Mouse (Mus musculus) ES-E14 (cell line): ENCODE results near the gene Gm16440. TPM values are rescaled to one million over a fixed set of nuclear protein-coding genes. Genes with fewer than 3 reads are reported as not detected.
"Not testable (repeated sequence)": the region's sequence is repeated elsewhere in the genome, so short reads cannot be mapped to it uniquely, and the experiment has no call there.

Experiments
- DNase-seq: peaks from one replicate; pipeline ENCODE4 v3.0.0-alpha.2; 2013; ENCODE audit warnings: low read depth, low spot score
- H3K27ac ChIP-seq: 2 replicates; pipeline ENCODE4 v1.5.1; 2012; ENCODE audit warnings: low read depth, mild to moderate bottlenecking, low read length, moderate library complexity, mixed read lengths; ENCODE audit not compliant: poor library complexity, insufficient read depth, severe bottlenecking
- H3K36me3 ChIP-seq: 2 replicates; pipeline ENCODE4 v1.6.1; 2012; ENCODE audit warnings: mild to moderate bottlenecking, low read length, moderate library complexity, mixed read lengths; ENCODE audit not compliant: control insufficient read depth, poor library complexity, insufficient read depth, severe bottlenecking
- H3K4me1 ChIP-seq, 2 experiments: fragments of 150-350 bp in 1 of 2; sonication (generic) in 1 of 2; 2 replicates each; pipeline ENCODE4 v1.6.1; 2012; ENCODE audit warnings: low read length in 2 of 2, mild to moderate bottlenecking in 1 of 2, mixed read lengths in 1 of 2; ENCODE audit not compliant: control insufficient read depth in 2 of 2, insufficient read depth in 2 of 2, poor library complexity in 1 of 2
- H3K4me3 ChIP-seq, 2 experiments: fragments of 150-350 bp in 1 of 2; sonication (generic) in 1 of 2; 2 replicates each; pipeline ENCODE4 v1.5.1; 2012; ENCODE audit warnings: low read length in 2 of 2, low read depth in 1 of 2, mild to moderate bottlenecking in 1 of 2, mixed read lengths in 1 of 2; ENCODE audit not compliant: insufficient read depth in 1 of 2, poor library complexity in 1 of 2, severe bottlenecking in 1 of 2
- H3K9ac ChIP-seq: 2 replicates; pipeline ENCODE4 v1.6.1; 2012; ENCODE audit warnings: low read depth, mild to moderate bottlenecking, low read length, mixed read lengths; ENCODE audit not compliant: poor library complexity, insufficient read depth, severe bottlenecking
- H3K9me3 ChIP-seq: fragments of 150-350 bp; sonication (generic); 2 replicates; pipeline ENCODE4 v1.6.1; 2012; ENCODE audit warnings: low read depth, mild to moderate bottlenecking, low read length; ENCODE audit not compliant: control insufficient read depth, insufficient read depth
- in situ Hi-C, 2 experiments: fragments of 600-800 bp; cut with MboI; formaldehyde crosslinking; loops; one replicate each; pipeline ENCODE4 v1.15.1; 2025; ENCODE audit warnings: low sequenced_read_pairs in 2 of 2, inconsistent platforms in 1 of 2; ENCODE audit not compliant: unreplicated experiment in 2 of 2
- total RNA-seq: library from RNA; depleted of rRNA; stranded (reverse); fragments of 300-350 nt; gene quantifications from 2 replicates; pipeline ENCODE4 v1.2.3, GENCODE M21; 2012; rRNA removed

The Gm16440 gene
- not detected in 2 replicates for total RNA-seq

DNA sequence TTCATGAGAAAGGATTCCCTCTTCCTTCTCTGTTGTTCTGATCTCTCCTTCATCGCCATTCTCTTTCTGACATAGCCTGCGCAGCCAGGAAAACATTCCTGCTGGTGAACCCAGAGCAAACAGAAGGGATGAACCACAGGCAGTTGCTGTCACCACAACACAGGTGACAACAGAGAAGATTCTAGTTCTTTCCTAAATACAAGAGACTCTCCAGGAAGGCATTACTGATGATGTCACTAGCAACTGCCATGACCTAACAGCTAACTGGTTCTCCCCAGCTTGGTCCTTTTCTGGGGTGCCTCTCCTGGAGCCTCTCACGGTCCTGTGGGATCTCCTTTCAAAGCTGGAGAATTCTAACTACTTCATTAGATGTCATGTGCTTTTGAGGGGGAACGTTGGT lies at the start of gene Gm16440:
Gm16440 (minus strand) TSS at position 101 of the 400 bp plus-strand sequence.
- H3K9ac ChIP-seq, H3K27ac ChIP-seq, in situ Hi-C loops, H3K9me3 ChIP-seq, H3K4me1 ChIP-seq, H3K36me3 ChIP-seq, H3K4me3 ChIP-seq, DNase-seq: not testable (repeated sequence)

GRCm38 (mm10) chr14:6426766-6427165 lies 36.6 kb upstream of the Gm16440 start:
- H3K4me3 ChIP-seq, H3K36me3 ChIP-seq, DNase-seq, H3K4me1 ChIP-seq, H3K9me3 ChIP-seq, H3K9ac ChIP-seq, in situ Hi-C loops, H3K27ac ChIP-seq: not testable (repeated sequence)

GRCm38 (mm10) chr14:6426353-6426752 lies 36.2 kb upstream of the Gm16440 start:
- H3K9me3 ChIP-seq, H3K9ac ChIP-seq, H3K27ac ChIP-seq, H3K36me3 ChIP-seq, in situ Hi-C loops, DNase-seq, H3K4me1 ChIP-seq, H3K4me3 ChIP-seq: not testable (repeated sequence)

GRCm38 (mm10) chr14:6412382-6412781 lies 22.3 kb upstream of the Gm16440 start, which contains the start of gene Gm3591:
Gene Gm3591 (minus strand): TSS chr14:6412482.
- H3K4me3 ChIP-seq, H3K4me1 ChIP-seq, H3K36me3 ChIP-seq, in situ Hi-C loops, DNase-seq, H3K9me3 ChIP-seq, H3K27ac ChIP-seq, H3K9ac ChIP-seq: not testable (repeated sequence)

DNA sequence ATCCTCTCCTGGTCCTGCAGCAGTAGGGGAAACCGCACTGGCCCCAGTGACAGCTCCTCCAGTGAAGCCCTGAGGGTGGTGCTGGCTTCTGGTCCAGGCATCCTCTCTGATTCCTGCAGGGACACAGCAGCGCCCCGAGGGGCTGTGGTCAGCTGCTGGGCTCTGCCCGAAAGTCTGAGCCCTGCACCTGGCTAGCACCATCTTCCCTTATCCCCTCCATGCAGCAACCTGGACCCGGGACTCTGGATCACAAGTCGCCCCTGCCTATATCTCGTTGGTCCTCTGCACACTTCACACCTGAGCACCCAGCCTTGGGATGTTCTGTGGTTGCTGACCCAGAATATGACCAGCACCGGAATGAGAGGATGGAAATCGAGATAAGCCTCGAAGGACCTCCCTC lies 46.5 kb downstream of the Gm16440 start, which contains the start of gene Gm3618:
Gm3618 (minus strand) TSS at position 101 of the 400 bp plus-strand sequence.
- H3K9me3 ChIP-seq, H3K9ac ChIP-seq, H3K27ac ChIP-seq, in situ Hi-C loops, DNase-seq, H3K36me3 ChIP-seq, H3K4me1 ChIP-seq, H3K4me3 ChIP-seq: not testable (repeated sequence)

Other genes with a start within 250 kb of the Gm16440 start
- gene Gm21560, start 171.0 kb downstream of the Gm16440 start, total RNA-seq = not detected in 2 replicates
- 5.8 and 7.3 TPM in 2 replicates for gene Gm3411, start 103.1 kb downstream of the Gm16440 start, total RNA-seq
- 0.13 and 0.21 TPM in 2 replicates for gene Gm21103, start 85.5 kb downstream of the Gm16440 start, total RNA-seq
- not detected in 2 replicates for gene Gm3618, start 46.6 kb downstream of the Gm16440 start, total RNA-seq
- gene Gm3591, start 22.2 kb upstream of the Gm16440 start, total RNA-seq = 11.5 and 17.2 TPM in 2 replicates
- not detected in 2 replicates for gene Gm3594, start 54.3 kb upstream of the Gm16440 start, total RNA-seq
- not detected in 2 replicates for gene Gm8356, start 147.0 kb upstream of the Gm16440 start, total RNA-seq
- gene Gm3629, start 200.3 kb upstream of the Gm16440 start, total RNA-seq = 0.40 and 0.85 TPM in 2 replicates
- gene Gm3460, start 232.1 kb upstream of the Gm16440 start, total RNA-seq = not detected in 2 replicates